Mouse (Mus musculus): ENCODE results near the gene Nek1. TPM values are rescaled to one million over a fixed set of nuclear protein-coding genes. Genes with fewer than 3 reads are reported as not detected.
A peak's percentile ranks its signal among the peaks of the same experiment; 100 is the strongest.

Gene Nek1
- 23.2 and 24.6 TPM in 2 replicates for polyA plus RNA-seq (2016; fragmentation: Nextera tagmentation; extraction: Ambion mirVana)

DNA sequence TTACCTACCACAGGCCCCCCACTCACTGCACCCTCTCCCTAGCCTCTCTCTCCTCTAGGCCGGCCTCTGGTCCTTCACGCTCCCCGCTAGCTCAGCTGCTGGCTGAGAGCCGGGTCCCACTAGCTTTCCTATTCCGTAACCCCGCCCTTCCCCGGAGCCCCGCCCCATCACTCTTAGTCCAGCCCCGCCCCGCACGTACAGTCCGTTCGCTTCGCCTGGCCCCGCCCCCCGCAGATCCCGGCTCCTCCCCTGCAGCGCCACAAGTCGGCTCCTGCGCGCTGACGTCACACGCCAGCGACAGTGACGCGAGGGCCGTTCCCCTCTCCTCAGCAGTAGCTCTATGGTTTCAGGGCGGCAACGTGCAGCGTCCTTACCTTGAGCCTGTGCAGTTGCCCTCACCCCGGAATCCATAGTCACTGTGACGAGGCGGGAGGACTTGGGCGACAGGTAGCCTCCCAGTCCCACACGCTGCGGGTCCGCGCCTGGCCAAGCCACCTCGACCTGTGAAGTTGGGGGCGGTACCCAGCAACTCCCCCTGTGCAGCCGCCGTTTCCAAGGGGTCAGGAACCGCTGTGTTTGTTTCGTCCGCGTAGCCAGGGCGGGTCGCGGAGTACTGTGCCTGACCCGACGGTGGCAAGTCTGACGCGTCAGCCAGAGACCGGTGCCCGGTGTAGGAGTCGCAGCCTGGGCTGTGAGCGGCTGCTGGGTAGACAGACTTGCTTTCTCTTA is at the start of gene Nek1:
Gene Nek1 (plus strand): TSS at position 286 of the 729 bp plus-strand sequence.
- H3K27ac ChIP-seq, result peak within 1 kb of the TSS; percentile 91
- peak; percentile 97 for ATAC-seq (ENCODE audit: low FRiP score)
- H3K4me2 ChIP-seq (replicated peaks), result peak within 1 kb of the TSS; percentile 87
- H3K27me3 ChIP-seq, result no peaks in the 10 kb centered on the region
- peaks cover 8% of the 10 kb centered on the region for H3K4me1 ChIP-seq
- no peaks in the 10 kb centered on the region for H3K36me3 ChIP-seq
- peak within 1 kb of the TSS; percentile 84 for H3K4me3 ChIP-seq
- under 1% methylated on average over 57 of the region's 57 CpGs for WGBS
- H3K9ac ChIP-seq, result peak within 1 kb of the TSS; percentile 77
- no peaks in the 10 kb centered on the region; the same call in 1 of the 2 replicates for H3K9me3 ChIP-seq (replicated peaks)

DNA sequence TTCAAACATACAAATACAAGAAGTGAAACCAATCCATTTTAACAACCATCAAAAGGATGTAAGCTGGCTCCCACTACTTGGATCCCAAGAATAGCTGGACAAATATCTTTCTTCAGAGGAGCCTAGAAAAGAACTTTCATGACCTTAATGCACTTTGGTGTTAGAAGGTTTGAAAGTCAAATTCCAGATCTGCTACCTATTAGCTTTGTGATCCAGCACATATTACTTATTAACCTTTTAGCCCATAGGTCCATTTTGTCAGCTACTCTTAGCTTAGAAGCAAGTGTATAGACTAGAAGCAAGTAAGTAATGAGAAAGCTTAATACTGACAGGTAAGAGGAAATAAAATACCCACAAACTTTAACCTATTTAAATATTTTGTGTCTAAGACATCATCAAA is 45.5 kb upstream of the Nek1 start:
- H3K36me3 ChIP-seq, result no peaks in the 10 kb centered on the region
- peaks cover 3% of the 10 kb centered on the region; the same call in 1 of the 2 replicates for H3K4me1 ChIP-seq
- no peaks in the 10 kb centered on the region for H3K27me3 ChIP-seq
- H3K27ac ChIP-seq, result no peak overlapping the region
- no peak overlapping the region for H3K9ac ChIP-seq
- no peak for ATAC-seq (ENCODE audit: low FRiP score)
- no peak overlapping the region for H3K4me2 ChIP-seq (replicated peaks)
- no peaks in the 10 kb centered on the region for H3K9me3 ChIP-seq (replicated peaks)
- H3K4me3 ChIP-seq, result no peak overlapping the region

DNA sequence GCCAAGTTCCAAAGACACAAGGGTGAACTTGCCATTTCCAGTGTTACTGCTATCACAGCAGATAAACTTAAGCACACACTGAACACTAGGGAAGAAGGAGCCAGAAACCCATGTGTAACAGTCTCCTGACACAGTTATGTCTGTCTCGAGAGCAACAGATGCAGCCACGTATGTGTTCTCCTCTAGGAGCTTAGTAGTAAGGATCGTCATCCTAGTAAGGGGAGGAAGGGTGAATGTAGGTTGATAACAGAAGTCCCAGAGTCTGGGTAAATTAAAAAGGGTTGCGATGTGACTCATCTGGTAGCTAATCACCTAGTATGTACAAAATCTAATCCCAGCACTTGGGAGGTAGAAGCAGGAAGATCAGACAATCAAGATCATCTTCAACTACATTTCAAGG is 43.1 kb upstream of the Nek1 start:
- Histone ChIP-seq H3K4me1 (peaks cover 3% of the 10 kb centered on the region; the same call in 1 of the 2 replicates), H3K36me3 (no peaks in the 10 kb centered on the region), H3K27ac (no peak overlapping the region), H3K4me2 (replicated peaks) (no peak overlapping the region), H3K27me3 (no peaks in the 10 kb centered on the region), H3K9me3 (replicated peaks) (no peaks in the 10 kb centered on the region), H3K9ac (no peak overlapping the region), H3K4me3 (no peak overlapping the region)
- no peak for ATAC-seq (ENCODE audit: low FRiP score)
- 86% methylated on average over 4 of the region's 4 CpGs for WGBS

DNA sequence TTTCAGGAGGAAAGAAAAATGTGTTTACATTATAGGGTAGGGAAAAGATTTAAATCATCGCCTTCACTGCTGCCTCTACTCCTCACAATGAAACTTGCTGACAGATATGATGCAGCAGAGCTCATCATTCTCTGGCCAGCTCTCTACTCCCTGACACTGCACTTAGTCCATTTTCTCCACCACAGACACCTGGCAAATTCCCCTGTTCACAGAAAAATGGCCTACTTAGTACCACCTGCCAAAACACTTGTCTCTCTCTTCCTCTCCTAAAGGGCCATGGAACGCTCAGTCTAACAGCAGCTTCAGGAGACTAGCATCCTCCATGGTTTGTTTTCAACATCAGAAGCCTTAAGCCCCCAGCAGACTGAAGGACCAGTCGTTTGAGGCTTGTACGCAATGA is 41.7 kb upstream of the Nek1 start:
- Histone ChIP-seq H3K4me3 (no peak overlapping the region), H3K9ac (no peak overlapping the region), H3K27me3 (no peaks in the 10 kb centered on the region), H3K4me1 (peaks cover 3% of the 10 kb centered on the region; the same call in 1 of the 2 replicates), H3K27ac (no peak overlapping the region), H3K4me2 (replicated peaks) (no peak overlapping the region), H3K9me3 (replicated peaks) (no peaks in the 10 kb centered on the region), H3K36me3 (no peaks in the 10 kb centered on the region)
- 84% methylated on average over 4 of the region's 4 CpGs for WGBS
- no peak for ATAC-seq (ENCODE audit: low FRiP score)

DNA sequence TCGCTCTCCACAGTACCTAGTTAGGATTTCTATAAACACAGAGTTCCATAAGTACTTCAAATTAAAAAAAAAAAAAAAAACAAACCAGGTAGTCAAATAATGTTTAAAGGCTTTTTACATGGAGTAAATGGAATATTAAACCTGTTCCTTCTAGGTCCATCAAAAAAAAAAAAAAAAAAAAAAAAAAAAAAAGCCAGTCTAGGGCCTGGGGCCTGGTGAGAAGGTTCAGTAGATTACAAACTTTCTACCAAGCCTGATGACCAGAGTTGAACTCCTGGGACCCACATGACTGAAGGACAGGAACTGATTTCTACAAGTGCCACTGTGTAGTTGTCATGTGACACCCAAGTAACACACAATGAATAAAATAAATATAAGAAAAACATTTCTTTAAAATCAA is 41.2 kb upstream of the Nek1 start:
- ATAC-seq (ENCODE audit: low FRiP score), result no peak
- Histone ChIP-seq H3K27me3 (no peaks in the 10 kb centered on the region), H3K4me2 (replicated peaks) (no peak overlapping the region), H3K4me3 (no peak overlapping the region), H3K9me3 (replicated peaks) (no peaks in the 10 kb centered on the region), H3K9ac (no peak overlapping the region), H3K27ac (no peak overlapping the region), H3K4me1 (peaks cover 3% of the 10 kb centered on the region; the same call in 1 of the 2 replicates), H3K36me3 (no peaks in the 10 kb centered on the region)
- 100% methylated on average over 1 of the region's 1 CpGs for WGBS

DNA sequence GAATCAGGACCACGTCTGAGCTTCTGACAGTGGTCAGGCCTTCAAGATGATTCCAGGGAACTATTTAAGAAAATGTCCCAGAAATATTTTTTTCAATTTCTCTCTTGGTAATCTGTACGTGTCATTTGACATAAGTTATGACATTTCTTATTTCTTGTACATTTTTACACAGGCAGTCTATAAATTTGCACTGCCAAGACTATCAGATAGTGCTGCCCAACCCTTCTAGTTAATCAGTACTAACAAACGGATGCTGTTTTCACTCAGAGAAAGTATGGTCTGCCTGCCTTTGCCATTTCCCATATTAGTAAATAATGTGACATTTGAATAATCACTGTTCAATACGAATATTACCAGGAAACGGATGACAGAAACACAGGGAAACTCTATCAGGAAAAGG is 40.2 kb upstream of the Nek1 start:
- Histone ChIP-seq H3K27ac (no peak overlapping the region), H3K9ac (no peak overlapping the region), H3K4me2 (replicated peaks) (peak overlapping the region; percentile 5; the same call in 1 of the 2 replicates), H3K27me3 (no peaks in the 10 kb centered on the region), H3K4me3 (no peak overlapping the region), H3K36me3 (no peaks in the 10 kb centered on the region), H3K9me3 (replicated peaks) (no peaks in the 10 kb centered on the region), H3K4me1 (peaks cover 3% of the 10 kb centered on the region; the same call in 1 of the 2 replicates)
- WGBS, result 74% methylated on average over 5 of the region's 5 CpGs
- no peak for ATAC-seq (ENCODE audit: low FRiP score)

DNA sequence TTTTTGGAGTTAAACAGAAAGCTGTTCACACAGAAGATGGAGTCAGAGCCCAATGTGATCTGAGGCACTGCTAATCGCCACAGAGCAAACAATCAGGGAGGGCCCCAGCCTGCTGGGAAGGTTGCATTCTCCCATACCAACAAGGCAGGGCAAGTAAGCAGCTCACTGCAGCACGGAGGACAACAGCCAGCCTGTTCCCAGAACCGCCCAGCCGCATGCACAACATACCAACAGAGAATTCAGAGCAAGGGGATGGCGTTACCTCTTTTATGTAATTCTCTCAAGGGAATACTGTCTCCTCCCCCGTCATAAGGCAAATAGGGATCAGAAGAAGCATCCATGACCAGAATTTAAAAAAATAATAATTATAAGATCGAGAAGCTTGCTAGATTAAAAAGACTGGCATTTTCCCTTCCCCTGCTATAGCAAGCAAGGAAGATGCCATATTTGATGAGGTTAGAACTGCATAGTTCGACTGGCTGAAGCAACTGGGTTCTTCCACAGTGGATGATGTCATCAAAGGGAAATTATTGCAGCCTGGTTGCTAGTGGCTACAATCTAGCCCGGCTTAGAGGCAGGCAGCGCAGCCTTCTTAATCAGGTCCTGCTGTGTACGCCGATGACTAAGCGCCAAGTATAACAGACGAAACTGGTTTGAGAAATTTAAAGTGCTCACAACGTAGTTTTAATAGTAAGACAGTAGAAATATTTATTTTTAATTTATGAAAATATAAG is 38.5 kb upstream of the Nek1 start:
- Histone ChIP-seq H3K9me3 (replicated peaks) (no peaks in the 10 kb centered on the region), H3K36me3 (no peaks in the 10 kb centered on the region), H3K4me1 (peaks cover 3% of the 10 kb centered on the region; the same call in 1 of the 2 replicates), H3K4me2 (replicated peaks) (peak overlapping the region; percentile 52), H3K27ac (peak overlapping the region; percentile 91), H3K27me3 (no peaks in the 10 kb centered on the region), H3K9ac (peak overlapping the region; percentile 50), H3K4me3 (peak overlapping the region; percentile 38)
- ATAC-seq (ENCODE audit: low FRiP score), result peak; percentile 97
- 2% methylated on average over 15 of the region's 15 CpGs for WGBS

DNA sequence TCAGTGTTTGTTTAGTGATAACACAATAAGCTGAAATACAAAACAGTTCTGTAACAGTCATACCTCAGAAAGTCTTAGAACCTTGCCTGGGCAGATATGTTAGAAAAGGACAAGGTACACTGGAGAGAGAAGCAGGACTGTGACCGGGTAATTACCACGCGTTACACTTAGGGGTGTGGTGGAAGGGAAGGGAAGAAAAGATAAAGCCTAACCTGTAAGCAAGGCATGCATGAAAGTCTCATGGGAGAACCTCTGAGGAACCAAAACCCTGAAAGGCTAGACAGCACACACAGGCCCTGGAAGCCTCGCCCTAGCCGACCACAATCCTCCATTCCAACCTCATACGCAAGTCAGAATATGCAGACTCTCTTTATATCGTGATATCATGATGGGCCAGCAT is 36.1 kb upstream of the Nek1 start:
- Histone ChIP-seq H3K4me3 (no peak overlapping the region), H3K36me3 (no peaks in the 10 kb centered on the region), H3K27me3 (no peaks in the 10 kb centered on the region), H3K4me2 (replicated peaks) (no peak overlapping the region), H3K9ac (no peak overlapping the region), H3K9me3 (replicated peaks) (no peaks in the 10 kb centered on the region), H3K27ac (no peak overlapping the region), H3K4me1 (no peaks in the 10 kb centered on the region)
- 93% methylated on average over 7 of the region's 7 CpGs for WGBS
- ATAC-seq (ENCODE audit: low FRiP score), result no peak

DNA sequence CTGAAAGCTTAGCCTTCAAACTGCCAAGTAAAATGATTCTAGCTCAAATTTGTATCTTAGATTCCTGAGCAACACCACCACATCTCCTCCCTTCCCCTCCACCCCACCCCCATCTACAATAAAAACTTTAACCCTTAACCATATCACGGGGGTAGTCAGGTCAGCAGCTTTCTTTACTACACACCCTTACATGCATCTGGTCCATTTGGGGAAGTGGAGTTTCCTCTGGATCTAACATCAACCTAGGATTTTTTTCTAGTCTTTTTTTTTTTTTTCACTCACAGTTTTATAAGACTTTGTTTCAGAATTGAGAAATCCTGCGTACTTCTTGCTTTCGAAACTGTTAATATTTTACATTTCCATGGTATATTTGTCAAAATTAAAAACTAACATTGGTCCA is 30.2 kb upstream of the Nek1 start:
- no peak overlapping the region for H3K4me3 ChIP-seq
- ATAC-seq (ENCODE audit: low FRiP score), result no peak
- 92% methylated on average over 3 of the region's 3 CpGs for WGBS
- H3K9ac ChIP-seq, result no peak overlapping the region
- H3K36me3 ChIP-seq, result no peaks in the 10 kb centered on the region
- H3K27me3 ChIP-seq, result no peaks in the 10 kb centered on the region
- no peaks in the 10 kb centered on the region for H3K4me1 ChIP-seq
- H3K27ac ChIP-seq, result no peak overlapping the region
- H3K4me2 ChIP-seq (replicated peaks), result no peak overlapping the region
- no peaks in the 10 kb centered on the region for H3K9me3 ChIP-seq (replicated peaks)

DNA sequence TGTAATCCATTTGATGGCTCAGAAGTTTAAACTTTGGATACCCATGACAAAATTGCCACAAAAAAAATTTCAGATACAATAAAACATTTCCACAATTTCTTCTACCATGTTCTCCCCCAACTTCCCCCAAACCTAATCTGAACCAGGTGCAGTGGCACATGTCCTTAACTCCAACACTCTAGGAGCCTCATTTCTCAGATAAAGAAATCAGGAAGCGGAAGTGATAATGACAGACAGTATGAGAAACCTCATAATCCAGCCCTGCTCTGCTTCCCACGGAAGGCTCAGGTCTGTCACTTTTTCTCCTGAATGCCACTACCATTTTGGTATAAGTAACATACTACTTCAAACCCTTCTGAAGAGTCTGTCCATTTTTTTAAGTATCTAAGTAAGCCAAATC is 29.1 kb upstream of the Nek1 start:
- 65% methylated on average over 2 of the region's 2 CpGs for WGBS

DNA sequence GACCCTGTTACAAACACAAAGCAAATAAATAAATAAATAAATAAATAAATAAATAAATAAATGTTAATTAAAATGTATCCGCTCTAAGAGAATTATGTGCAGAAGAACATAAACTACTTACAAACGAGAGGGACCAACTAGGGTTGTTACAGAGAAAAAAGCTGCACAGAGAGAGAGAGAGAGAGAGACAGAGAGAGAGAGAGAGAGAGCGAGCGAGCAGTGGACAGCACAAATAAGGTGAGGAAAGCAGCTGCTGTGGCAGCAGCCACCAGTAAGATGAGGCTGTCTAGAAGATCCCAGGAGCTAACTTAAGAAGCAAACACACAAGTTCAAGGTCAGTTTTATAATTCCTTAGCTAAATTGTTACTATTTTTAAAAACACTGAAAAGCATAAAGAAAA is 28.5 kb upstream of the Nek1 start:
- Histone ChIP-seq H3K4me3 (no peak overlapping the region), H3K4me2 (replicated peaks) (no peak overlapping the region), H3K36me3 (no peaks in the 10 kb centered on the region), H3K4me1 (no peaks in the 10 kb centered on the region), H3K9me3 (replicated peaks) (no peaks in the 10 kb centered on the region), H3K27me3 (no peaks in the 10 kb centered on the region), H3K9ac (no peak overlapping the region), H3K27ac (no peak overlapping the region)
- no peak for ATAC-seq (ENCODE audit: low FRiP score)
- 90% methylated on average over 4 of the region's 4 CpGs for WGBS

More for the DNA sequence above, 29.1 kb upstream of the Nek1 start:
- Histone ChIP-seq H3K27me3 (no peaks in the 10 kb centered on the region), H3K4me3 (no peak overlapping the region), H3K4me2 (replicated peaks) (no peak overlapping the region), H3K9me3 (replicated peaks) (no peaks in the 10 kb centered on the region), H3K4me1 (no peaks in the 10 kb centered on the region), H3K9ac (no peak overlapping the region), H3K27ac (no peak overlapping the region), H3K36me3 (no peaks in the 10 kb centered on the region)
- no peak for ATAC-seq (ENCODE audit: low FRiP score)

DNA sequence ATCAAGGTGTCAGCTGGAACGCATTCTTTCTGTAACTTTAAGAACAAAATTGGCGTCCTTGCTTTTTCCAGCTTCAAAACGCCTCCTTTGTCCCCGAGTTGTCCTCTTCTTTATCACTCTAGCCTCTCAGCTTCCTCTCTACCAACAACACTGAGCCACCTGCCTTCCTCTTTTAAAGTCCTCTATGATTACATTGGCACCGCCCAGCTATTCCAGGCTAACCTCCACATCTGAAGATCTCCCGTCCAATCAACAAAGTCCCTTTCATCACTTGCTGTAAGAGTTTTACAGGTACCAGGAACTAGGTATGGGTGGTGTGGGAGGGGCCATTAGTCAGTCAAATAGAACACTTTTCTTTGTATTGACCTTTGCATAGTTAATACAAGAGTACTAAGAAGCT is 27.7 kb upstream of the Nek1 start:
- ATAC-seq (ENCODE audit: low FRiP score), result no peak
- Histone ChIP-seq H3K4me3 (no peak overlapping the region), H3K27ac (no peak overlapping the region), H3K4me1 (no peaks in the 10 kb centered on the region), H3K9ac (no peak overlapping the region), H3K9me3 (replicated peaks) (no peaks in the 10 kb centered on the region), H3K27me3 (no peaks in the 10 kb centered on the region), H3K4me2 (replicated peaks) (no peak overlapping the region), H3K36me3 (no peaks in the 10 kb centered on the region)
- WGBS, result 75% methylated on average over 6 of the region's 6 CpGs
